Mouse (Mus musculus): ENCODE data around the gene Topaz1. TPM values are rescaled to one million over a fixed set of nuclear protein-coding genes. Genes with fewer than 3 reads are reported as not detected.
A peak's percentile ranks its signal among the peaks of the same experiment; 100 is the strongest.

The Topaz1 gene
- total RNA-seq, 1 experiment: 0.49 TPM

- H3K9me3 ChIP-seq (ENCODE audit: control insufficient read depth, insufficient read depth, low read depth, low read length): no peaks in the 10 kb centered on the region
- H3K4me1 ChIP-seq (ENCODE audit: control insufficient read depth in 2 of 2, insufficient read depth in 2 of 2, low read length in 2 of 2, poor library complexity in 1 of 2): no peaks in the 10 kb centered on the region
- in situ Hi-C loops (cut with MboI; ENCODE audit: low sequenced_read_pairs in 2 of 2, unreplicated experiment in 2 of 2): no loop called here
- no peak overlapping the region for H3K9ac ChIP-seq (ENCODE audit: insufficient read depth, low read depth, low read length, poor library complexity, severe bottlenecking)
- no peak for DNase-seq (ENCODE audit: low read depth, low spot score)
- TF ChIP-seq CHD2 (IDR thresholded peaks at IDR 0.05; ENCODE audit: low read depth, low read length) (no peak), ZC3H11A (IDR thresholded peaks at IDR 0.05; ENCODE audit: borderline replicate concordance, low read depth, low read length) (no peak), ZNF384 (IDR thresholded peaks at IDR 0.05; ENCODE audit: low read depth, low read length) (no peak), MAFK (IDR thresholded peaks at IDR 0.05; ENCODE audit: insufficient read depth, low read depth, low read length) (no peak), HCFC1 (IDR thresholded peaks at IDR 0.05; ENCODE audit: borderline replicate concordance, insufficient read depth, low read length) (no peak)
- no peak overlapping the region for H3K27ac ChIP-seq (ENCODE audit: insufficient read depth, low read depth, low read length, poor library complexity, severe bottlenecking)
- no peaks in the 10 kb centered on the region for H3K36me3 ChIP-seq (ENCODE audit: control insufficient read depth, insufficient read depth, low read length, poor library complexity, severe bottlenecking)
- no peak overlapping the region for H3K4me3 ChIP-seq (ENCODE audit: insufficient read depth in 1 of 2, low read depth in 1 of 2, low read length in 2 of 2, poor library complexity in 1 of 2, severe bottlenecking in 1 of 2)
Measured at GRCm38 (mm10) chr9:122716131-122716921, 30.8 kb upstream of the Topaz1 start.

GRCm38 (mm10) chr9:122722296-122722695 lies 24.9 kb upstream of the Topaz1 start:
- Histone ChIP-seq H3K9ac (ENCODE audit: insufficient read depth, low read depth, low read length, poor library complexity, severe bottlenecking) (no peak overlapping the region), H3K9me3 (ENCODE audit: control insufficient read depth, insufficient read depth, low read depth, low read length) (no peaks in the 10 kb centered on the region), H3K36me3 (ENCODE audit: control insufficient read depth, insufficient read depth, low read length, poor library complexity, severe bottlenecking) (no peaks in the 10 kb centered on the region), H3K4me3 (ENCODE audit: insufficient read depth in 1 of 2, low read depth in 1 of 2, low read length in 2 of 2, poor library complexity in 1 of 2, severe bottlenecking in 1 of 2) (no peak overlapping the region), H3K4me1 (ENCODE audit: control insufficient read depth in 2 of 2, insufficient read depth in 2 of 2, low read length in 2 of 2, poor library complexity in 1 of 2) (peaks cover 0 to 10% of the 10 kb centered on the region in 2 experiments; a peak in 2 of 4 replicates), H3K27ac (ENCODE audit: insufficient read depth, low read depth, low read length, poor library complexity, severe bottlenecking) (no peak overlapping the region)
- no peak for DNase-seq (ENCODE audit: low read depth, low spot score)
- TF ChIP-seq ZC3H11A (IDR thresholded peaks at IDR 0.05; ENCODE audit: borderline replicate concordance, low read depth, low read length) (no peak), CHD2 (IDR thresholded peaks at IDR 0.05; ENCODE audit: low read depth, low read length) (no peak), HCFC1 (IDR thresholded peaks at IDR 0.05; ENCODE audit: borderline replicate concordance, insufficient read depth, low read length) (no peak), MAFK (IDR thresholded peaks at IDR 0.05; ENCODE audit: insufficient read depth, low read depth, low read length) (no peak), ZNF384 (IDR thresholded peaks at IDR 0.05; ENCODE audit: low read depth, low read length) (no peak)
- in situ Hi-C loops (cut with MboI; ENCODE audit: low sequenced_read_pairs in 2 of 2, unreplicated experiment in 2 of 2): no loop called here

GRCm38 (mm10) chr9:122725046-122725765 lies 21.9 kb upstream of the Topaz1 start:
- in situ Hi-C loops (cut with MboI; ENCODE audit: low sequenced_read_pairs in 2 of 2, unreplicated experiment in 2 of 2): no loop called here
- TF ChIP-seq ZNF384 (IDR thresholded peaks at IDR 0.05; ENCODE audit: low read depth, low read length) (no peak), HCFC1 (IDR thresholded peaks at IDR 0.05; ENCODE audit: borderline replicate concordance, insufficient read depth, low read length) (no peak), MAFK (IDR thresholded peaks at IDR 0.05; ENCODE audit: insufficient read depth, low read depth, low read length) (no peak)
- Histone ChIP-seq H3K4me1 (ENCODE audit: control insufficient read depth in 2 of 2, insufficient read depth in 2 of 2, low read length in 2 of 2, poor library complexity in 1 of 2) (peaks cover 0 to 10% of the 10 kb centered on the region in 2 experiments; a peak in 2 of 4 replicates), H3K27ac (ENCODE audit: insufficient read depth, low read depth, low read length, poor library complexity, severe bottlenecking) (no peak overlapping the region), H3K36me3 (ENCODE audit: control insufficient read depth, insufficient read depth, low read length, poor library complexity, severe bottlenecking) (no peaks in the 10 kb centered on the region), H3K9me3 (ENCODE audit: control insufficient read depth, insufficient read depth, low read depth, low read length) (no peaks in the 10 kb centered on the region), H3K4me3 (ENCODE audit: insufficient read depth in 1 of 2, low read depth in 1 of 2, low read length in 2 of 2, poor library complexity in 1 of 2, severe bottlenecking in 1 of 2) (no peak overlapping the region), H3K9ac (ENCODE audit: insufficient read depth, low read depth, low read length, poor library complexity, severe bottlenecking) (no peak overlapping the region)
- no peak for DNase-seq (ENCODE audit: low read depth, low spot score)

GRCm38 (mm10) chr9:122729500-122729899 lies 17.6 kb upstream of the Topaz1 start:
- DNase-seq (ENCODE audit: low read depth, low spot score): no peak

More at GRCm38 (mm10) chr9:122729500-122729899, 17.6 kb upstream of the Topaz1 start:
- TF ChIP-seq ZC3H11A (IDR thresholded peaks at IDR 0.05; ENCODE audit: borderline replicate concordance, low read depth, low read length) (peak; percentile 79; the same call in 1 of the 2 replicates), HCFC1 (IDR thresholded peaks at IDR 0.05; ENCODE audit: borderline replicate concordance, insufficient read depth, low read length) (no peak), CHD2 (IDR thresholded peaks at IDR 0.05; ENCODE audit: low read depth, low read length) (no peak)
- no peaks in the 10 kb centered on the region for H3K4me1 ChIP-seq (ENCODE audit: control insufficient read depth in 2 of 2, insufficient read depth in 2 of 2, low read length in 2 of 2, poor library complexity in 1 of 2)
- no peak overlapping the region for H3K9ac ChIP-seq (ENCODE audit: insufficient read depth, low read depth, low read length, poor library complexity, severe bottlenecking)
- no peaks in the 10 kb centered on the region for H3K36me3 ChIP-seq (ENCODE audit: control insufficient read depth, insufficient read depth, low read length, poor library complexity, severe bottlenecking)
- H3K4me3 ChIP-seq (ENCODE audit: insufficient read depth in 1 of 2, low read depth in 1 of 2, low read length in 2 of 2, poor library complexity in 1 of 2, severe bottlenecking in 1 of 2): no peak overlapping the region
- no peaks in the 10 kb centered on the region for H3K9me3 ChIP-seq (ENCODE audit: control insufficient read depth, insufficient read depth, low read depth, low read length)
- H3K27ac ChIP-seq (ENCODE audit: insufficient read depth, low read depth, low read length, poor library complexity, severe bottlenecking): no peak overlapping the region
- in situ Hi-C loops (cut with MboI; ENCODE audit: low sequenced_read_pairs in 2 of 2, unreplicated experiment in 2 of 2): no loop called here

All from ES-E14 (cell line).